Mouse (Mus musculus): ENCODE data around the gene Hoxc13. TPM values are rescaled to one million over a fixed set of nuclear protein-coding genes. Genes with fewer than 3 reads are reported as not detected.

The Hoxc13 gene
- total RNA-seq, 2 experiments from 2014 or later = not detected

DNA sequence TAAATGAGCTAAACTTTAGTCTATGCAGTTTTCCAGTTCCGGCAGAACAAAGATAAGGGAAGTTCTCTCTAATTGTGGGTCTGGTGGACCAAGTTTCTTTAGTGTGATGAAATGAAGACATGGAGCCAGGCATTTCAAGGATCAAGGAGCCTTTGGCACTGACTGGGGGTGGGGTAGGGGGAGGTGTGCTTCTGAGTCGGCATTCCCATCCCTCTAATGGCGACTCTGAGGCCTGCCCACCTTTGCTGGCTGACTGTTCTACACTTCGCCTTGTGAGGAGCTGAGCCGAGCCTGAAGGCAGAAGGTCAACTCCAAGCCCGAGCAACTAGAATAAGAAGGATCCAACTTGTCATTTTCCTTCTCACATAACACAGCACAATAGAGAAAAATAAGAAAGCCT, 40.8 kb downstream of the Hoxc13 start:
- DNase-seq = peak in 1 of 2 experiments; percentile 51

DNA sequence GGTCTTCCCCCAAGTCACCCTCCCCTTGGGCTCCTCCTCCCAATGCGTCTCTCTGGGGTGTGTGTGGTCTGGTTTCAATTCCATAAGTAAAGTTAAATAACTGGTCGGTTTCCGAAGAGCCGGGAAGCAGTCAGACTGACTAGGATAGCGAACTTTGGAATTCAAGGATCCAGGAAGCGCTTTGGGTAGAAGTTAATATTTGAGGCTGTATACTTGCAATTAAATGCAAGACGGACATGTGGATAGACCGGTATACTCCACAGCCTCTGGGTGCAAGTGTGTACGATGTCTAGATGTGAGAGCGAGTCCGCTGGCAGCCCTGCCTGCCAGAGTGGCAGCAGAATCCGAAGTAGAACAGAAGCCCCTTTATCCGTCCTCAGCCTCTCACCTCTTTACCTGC, 41.6 kb downstream of the Hoxc13 start:
- intact Hi-C loops (cut with DNase I) = loop anchor here (2.0 kb wide), 1 partner anchor 14 kb away; the partner anchor contains the start of gene Hoxc9
- peak in 1 of 2 experiments; percentile 56 for DNase-seq

More for the DNA sequence above, 40.8 kb downstream of the Hoxc13 start:
- intact Hi-C loops (cut with DNase I) = loop anchor here (2.0 kb wide), 1 partner anchor 15 kb away; the partner anchor contains the start of gene Hoxc9

DNA sequence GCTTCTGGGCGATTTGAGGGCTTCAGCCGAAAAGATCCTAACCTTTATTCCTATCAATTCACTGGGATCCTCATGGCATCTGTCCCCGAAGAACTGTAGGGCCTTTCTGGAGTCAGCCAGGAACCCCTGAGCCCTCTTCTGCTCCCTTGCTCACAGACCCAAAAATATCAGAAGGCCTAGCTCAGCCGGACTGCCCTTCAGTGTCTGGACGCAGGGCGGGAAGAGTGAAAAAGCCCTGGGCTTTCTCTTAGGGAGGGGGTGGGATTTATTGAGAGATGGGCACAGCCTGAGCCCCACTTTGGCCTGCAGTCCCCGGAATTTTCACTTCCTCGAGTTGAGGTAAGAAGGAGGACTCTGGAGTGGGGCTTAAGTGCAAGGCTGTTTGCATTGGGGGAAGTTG, 42.4 kb downstream of the Hoxc13 start:
- peak in 1 of 2 experiments; percentile 50 for DNase-seq
- intact Hi-C loops (cut with DNase I) = loop anchor here (2.0 kb wide), 1 partner anchor 14 kb away; the partner anchor contains the start of gene Hoxc9

DNA sequence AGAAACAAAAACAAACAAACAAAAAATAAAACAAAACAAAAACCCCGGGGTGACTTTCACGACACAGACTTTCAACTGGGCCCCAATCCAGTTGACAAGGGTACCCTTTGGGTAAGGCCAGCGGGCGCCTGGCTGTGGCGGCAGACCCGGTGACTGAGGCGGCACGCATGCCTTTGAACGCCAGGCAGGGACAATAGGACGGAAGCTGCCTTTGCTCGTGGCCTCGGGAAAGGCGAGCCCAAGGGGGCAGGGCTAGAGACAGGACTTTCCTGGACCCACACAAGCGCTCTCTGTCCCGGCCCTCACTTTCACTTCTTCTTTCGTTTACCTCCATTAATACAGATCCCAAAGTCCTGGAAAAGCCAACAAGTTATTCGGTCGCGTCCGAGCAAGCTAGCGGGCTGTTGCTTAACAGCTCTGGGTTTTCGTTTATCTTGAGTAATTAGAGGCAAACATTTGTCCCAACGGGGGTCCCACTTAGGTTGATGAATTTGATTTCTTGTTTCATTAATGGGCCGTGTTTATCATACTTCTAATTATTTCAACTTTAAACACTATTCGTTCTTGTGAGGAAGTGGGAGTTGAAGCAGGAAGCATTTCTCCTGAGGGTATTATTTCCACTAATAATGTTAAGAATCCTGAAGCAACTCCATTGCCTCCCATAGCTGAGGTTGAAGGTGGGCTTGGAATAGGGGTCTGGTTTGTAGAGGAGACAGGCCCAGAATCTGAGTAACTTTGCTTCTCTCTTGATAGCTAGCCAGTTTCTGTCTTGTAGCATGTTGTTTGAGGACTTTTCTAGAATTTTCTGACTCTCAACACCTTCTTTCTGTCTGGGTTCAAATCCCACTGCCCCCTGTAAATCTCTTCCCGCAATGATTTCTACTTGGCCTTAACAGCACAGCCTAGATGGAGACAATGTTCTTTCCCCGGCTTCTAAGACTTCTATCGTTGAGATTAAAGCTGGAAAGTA, 43.1 kb downstream of the Hoxc13 start:
- intact Hi-C loops (cut with DNase I) = loop anchor here (2.0 kb wide), 2 partner anchors 13 to 343 kb away; partner anchors contain the start of gene Hoxc9

DNA sequence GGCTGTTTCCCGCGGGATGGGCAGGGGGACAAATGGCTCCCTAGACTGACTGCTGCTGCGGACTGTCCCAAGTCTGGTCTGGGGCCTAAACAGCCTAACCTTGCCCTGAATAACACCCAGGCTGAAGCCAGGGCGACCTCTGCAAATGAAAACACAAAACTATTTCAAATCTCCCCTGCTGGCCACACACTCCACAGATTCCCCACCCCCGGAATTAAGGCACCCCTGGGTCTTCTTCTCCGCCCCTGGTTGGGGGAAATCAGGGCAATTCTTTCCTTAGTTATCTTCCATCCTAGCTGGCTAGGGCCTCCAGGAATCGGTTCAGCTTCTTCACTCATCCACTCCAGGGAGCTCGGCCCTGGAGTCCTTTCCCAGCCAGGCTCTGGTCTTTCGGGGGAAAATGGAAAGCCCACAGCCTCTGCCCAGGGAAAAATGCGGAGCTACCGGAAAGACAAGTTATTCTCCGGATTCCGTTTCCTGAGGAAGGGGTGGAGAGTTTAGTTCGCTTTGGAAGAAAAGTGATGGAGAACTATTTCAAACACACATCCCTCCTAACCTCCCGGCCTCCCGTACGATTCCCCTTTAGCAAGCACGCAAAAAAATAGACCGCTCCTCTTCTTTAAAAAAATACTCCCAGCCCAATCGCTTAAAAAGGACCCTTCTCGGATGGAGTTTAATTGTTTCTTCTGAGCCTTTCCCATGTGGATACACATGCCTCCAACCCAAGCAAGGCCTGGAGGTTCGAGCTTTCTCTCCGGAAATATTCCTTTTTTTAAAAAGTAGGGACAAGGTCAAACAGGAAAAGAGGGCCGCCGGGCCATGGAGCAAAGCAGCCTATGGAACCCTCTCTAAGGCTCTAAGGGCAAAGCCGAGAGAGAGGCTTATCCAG, 44.3 kb downstream of the Hoxc13 start:
- peak in 1 of 2 experiments; percentile 56 for DNase-seq
- intact Hi-C loops (cut with DNase I) = loop anchor here (2.0 to 5.0 kb wide), 2 partner anchors 217 to 342 kb away; no protein-coding TSS in a partner anchor

More for the DNA sequence above, 43.1 kb downstream of the Hoxc13 start:
- DNase-seq = peak; percentile 70 to 74

DNA sequence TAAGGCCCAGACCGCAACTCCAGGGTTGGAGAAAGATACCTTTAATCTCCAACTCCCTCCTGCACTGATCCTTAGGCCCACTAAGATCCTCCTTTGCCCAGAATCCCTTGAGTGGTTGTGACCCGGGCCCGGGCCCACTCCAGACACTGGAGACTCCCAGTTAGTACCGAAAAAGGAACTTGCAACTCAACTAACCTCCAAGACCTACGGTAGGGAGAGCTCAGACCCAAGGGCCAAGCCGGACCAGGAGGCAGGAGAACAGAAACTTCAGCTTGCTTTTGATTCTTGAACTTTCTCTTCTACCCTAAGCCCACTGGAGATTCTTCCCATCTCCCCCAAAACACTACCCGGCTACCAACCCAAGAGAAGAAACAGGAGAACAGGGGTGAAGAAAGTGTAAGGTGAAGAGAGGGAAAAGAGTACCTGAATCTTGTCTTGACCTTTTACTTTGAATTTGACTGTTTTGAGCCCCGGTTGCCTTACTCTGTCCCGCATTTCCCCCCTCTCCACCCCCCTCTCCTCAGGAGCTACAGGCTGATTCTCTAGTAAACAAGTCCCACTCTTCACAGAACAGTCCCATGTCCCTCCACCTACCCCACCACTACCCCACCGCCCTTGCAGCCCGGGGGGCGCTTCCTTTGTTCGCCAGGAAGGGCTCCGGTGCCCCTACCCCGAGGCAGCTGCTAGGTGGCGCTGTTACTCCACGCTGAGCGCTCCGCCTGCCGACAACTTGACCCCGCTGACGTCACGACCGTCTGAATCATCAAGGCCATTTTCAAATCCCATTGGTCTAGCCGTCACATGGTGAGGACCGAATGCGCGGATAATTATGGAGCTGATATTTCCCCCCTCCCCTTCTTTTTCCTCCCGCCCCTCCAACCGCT, 45.2 kb downstream of the Hoxc13 start:
- peak; percentile 91 to 96 for DNase-seq
- intact Hi-C loops (cut with DNase I) = loop anchor here (2.0 to 5.0 kb wide), 2 partner anchors 216 to 341 kb away; no protein-coding TSS in a partner anchor

DNA sequence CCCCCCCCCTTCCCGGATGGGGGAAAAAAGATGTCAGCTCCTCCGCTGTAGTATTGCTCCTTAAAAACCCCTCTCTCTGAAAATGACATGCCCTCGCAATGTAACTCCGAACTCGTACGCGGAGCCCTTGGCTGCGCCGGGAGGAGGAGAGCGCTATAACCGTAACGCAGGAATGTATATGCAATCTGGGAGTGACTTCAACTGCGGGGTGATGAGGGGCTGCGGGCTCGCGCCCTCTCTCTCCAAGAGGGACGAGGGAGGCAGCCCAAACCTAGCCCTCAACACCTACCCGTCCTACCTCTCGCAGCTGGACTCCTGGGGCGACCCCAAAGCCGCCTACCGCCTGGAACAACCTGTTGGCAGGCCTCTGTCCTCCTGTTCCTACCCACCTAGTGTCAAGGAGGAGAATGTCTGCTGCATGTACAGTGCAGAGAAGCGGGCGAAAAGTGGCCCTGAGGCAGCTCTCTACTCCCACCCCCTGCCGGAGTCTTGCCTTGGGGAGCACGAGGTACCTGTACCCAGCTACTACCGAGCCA, 45.9 kb downstream of the Hoxc13 start, which contains the start of gene Hoxc10:
Gene Hoxc10, plus strand, starts transcription at position 21 of the 536 bp plus-strand sequence.
- intact Hi-C loops (cut with DNase I) = loop anchor here (5.0 kb wide), 1 partner anchor 215 kb away; no protein-coding TSS in a partner anchor
- peak in 1 of 2 experiments; percentile 61 for DNase-seq

DNA sequence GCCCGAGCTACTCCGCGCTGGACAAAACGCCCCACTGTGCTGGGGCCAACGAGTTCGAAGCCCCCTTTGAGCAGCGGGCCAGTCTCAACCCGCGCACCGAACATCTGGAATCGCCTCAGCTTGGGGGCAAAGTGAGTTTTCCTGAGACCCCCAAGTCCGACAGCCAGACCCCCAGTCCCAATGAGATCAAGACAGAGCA, 46.3 kb downstream of the Hoxc13 start, which contains the start of gene Hoxc5:
Gene Hoxc5, plus strand, starts transcription at position 132 of the 199 bp plus-strand sequence.
- intact Hi-C loops (cut with DNase I) = loop anchor here (5.0 kb wide), 1 partner anchor 215 kb away; no protein-coding TSS in a partner anchor
- DNase-seq = no peak

DNA sequence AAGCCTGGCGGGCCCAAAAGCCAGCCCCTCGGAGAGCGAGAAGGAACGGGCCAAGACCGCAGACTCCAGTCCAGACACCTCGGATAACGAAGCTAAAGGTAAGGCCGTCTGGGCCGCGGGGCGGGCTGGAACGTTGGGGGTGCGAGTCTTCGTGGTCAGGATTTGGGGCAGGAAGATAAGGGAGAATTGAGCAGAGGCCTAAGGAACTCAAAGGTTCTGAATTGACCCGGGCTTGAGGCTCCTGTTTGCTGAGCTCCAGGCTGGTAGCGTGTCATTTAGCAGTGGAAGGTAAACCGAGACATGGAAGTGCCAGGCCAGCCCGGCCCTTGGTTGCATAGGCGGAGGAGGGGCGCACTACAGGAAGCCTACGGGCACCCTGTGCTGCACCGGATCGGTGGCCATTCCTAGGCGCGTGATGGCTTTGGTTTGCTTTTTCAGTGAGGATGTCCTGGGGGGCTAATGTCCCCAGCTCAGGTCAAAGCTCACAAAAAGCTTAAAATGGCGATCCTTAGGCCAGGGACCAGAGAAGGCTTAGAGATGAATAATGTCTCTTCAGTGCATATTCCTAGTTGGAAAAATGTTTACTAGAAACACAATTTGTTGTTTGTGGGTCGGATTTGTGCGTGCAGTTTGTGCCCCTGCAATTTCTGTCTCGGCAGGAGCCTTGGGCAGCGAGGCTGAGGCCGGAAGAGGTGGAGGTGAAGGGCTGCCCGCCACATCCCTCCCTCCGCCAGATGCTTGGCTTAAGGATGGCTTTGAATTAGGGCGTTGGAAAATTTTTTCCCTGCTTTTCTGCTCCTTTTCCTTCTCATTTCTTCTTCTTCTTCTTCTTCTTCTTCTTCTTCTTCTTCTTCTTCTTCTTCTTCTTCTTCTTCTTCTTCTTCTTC, 46.9 kb downstream of the Hoxc13 start:
- intact Hi-C loops (cut with DNase I) = loop anchor here (5.0 kb wide), 1 partner anchor 215 kb away; no protein-coding TSS in a partner anchor
- no peak for DNase-seq

DNA sequence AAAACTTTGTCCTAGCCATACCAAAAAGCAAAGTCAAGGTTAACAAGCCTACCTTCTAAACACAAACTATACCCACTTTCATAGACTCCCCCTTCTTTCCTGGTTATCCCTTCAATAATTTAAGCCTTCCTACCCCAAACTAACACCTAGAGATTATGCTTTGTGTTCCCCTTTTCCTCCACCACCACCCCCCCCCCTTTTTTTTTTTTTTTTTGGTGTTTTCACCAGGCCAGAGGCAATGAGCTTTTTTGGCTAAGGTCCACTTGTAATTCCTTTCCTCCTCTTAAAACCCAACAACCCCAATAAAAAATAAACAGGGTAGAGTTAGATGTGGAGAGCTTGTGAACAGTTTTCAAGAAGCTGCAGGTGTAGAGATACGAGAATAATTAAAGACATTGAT, 48.4 kb downstream of the Hoxc13 start:
- intact Hi-C loops (cut with DNase I) = loop anchor here (5.0 kb wide), 1 partner anchor 213 kb away; no protein-coding TSS in a partner anchor
- DNase-seq = no peak

DNA sequence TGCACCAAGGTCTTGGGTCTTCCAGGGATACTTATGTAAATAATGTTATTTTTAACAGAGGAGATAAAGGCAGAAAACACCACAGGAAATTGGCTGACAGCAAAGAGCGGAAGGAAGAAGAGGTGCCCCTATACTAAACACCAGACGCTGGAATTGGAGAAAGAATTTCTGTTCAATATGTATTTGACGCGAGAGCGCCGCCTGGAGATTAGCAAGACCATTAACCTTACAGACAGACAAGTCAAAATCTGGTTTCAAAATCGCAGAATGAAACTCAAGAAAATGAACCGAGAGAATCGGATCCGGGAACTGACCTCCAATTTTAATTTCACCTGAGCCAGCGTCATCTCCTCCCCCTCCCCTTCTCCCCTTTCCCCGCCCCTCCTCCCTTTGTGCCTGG, 49.8 kb downstream of the Hoxc13 start:
- no peak for DNase-seq
- intact Hi-C loops (cut with DNase I) = no loop called here

DNA sequence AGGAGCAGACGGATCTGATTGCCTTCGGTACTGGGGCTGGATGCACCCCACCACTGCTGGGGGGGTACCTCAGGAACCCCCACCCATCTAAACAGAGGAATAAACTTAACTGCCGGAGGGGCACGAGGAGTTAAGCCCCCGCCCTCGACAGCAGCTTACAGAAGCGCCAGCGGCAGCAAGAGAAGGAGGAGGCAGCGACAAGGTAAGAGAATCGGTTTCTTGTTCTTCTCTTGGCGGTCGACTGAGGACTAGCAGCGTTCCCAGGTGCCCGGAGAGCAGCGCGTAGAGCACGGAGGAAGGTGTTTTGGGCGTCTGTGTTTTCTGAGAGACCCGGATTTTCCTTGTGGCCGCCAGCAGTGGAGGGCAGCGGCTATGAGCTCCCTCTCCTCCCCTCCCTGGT, 51.4 kb downstream of the Hoxc13 start:
- DNase-seq = no peak
- intact Hi-C loops (cut with DNase I) = no loop called here

DNA sequence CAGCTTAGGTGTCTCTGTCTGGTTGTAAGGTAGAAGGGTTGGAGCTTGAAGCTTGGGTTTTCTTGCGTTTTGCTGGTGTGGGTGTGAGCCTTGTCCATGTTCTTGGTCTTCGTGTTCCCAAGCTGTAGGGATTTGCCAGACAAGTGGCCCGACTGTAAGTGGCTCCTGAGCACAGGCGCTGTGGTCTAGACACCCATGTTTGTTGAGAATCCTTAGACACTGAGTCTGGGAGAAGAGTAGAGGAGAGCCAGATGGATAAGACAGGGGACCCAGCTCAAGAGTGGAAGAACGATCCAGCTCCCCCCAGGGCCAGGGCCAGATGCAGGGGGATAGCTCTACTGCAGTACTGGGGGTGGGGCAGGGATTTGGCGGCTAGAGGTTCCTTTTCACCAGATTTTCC, 51.9 kb downstream of the Hoxc13 start:
- no peak for DNase-seq
- intact Hi-C loops (cut with DNase I) = no loop called here

DNA sequence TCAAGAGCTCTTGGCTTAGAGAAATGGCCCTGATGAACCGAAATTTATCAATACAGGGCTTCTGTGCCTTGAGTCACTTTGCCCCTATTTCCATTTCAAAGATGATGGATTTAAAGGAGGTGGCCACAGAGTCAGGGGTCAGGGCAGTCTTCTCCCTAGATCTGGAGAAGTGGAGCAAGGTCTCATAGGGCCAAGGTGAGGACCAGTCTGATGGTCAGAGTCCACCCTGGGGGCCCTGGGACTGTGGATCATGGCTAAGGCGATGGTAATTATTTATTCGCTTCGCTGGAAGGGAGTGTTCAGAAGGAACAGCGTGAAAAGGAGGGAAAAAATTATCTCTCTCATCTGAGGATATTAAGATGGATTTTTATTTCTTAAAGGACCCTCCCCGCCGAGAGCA, 54.1 kb downstream of the Hoxc13 start:
- intact Hi-C loops (cut with DNase I) = no loop called here
- DNase-seq = no peak

DNA sequence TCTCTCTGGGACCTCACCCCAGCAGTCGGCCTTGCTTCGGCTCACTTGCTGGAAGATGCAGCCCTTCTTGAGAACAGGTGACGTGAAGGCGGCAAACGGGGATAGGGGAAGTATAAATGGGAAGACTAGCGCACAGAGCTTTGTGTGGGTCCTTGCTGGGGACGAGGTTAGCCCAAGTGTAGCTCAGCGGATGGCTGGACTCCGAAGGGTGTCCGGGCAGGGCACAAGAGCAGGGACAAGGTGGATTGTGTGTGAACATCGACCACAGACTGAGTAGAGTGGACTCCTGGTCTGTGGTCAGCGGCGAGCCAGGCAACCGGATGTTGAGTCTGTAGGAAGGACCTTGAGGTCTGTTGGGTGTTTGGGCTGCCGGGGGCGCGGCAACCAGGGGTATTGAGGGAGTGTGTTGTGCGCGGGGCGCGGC, 54.8 kb downstream of the Hoxc13 start:
- DNase-seq = peak in 1 of 2 experiments; percentile 50
- intact Hi-C loops (cut with DNase I) = loop anchor here (2.0 kb wide), 1 partner anchor 13 kb away; no protein-coding TSS in a partner anchor

DNA sequence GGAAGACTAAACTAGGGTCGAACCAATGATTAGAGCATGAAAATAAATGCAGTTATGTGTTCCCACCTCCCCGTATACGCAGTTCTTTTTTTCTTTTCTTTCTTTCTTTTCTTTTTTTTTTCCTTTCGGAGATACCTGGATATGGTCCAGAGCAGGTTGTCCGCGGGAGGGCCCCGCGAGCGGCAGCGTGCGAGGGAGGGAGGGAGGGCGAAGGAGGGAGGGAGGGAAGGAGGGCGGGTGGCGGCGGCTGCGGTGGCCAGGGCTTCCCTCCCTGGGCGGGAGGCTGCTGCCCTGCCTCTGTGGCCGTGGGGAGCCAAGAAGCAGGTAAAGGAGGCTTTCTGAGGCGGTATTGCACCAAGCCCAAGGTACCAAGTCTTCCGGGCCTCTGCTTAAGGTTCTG, 55.3 kb downstream of the Hoxc13 start, which contains the start of gene Hoxc9:
Gene Hoxc9, plus strand, starts transcription at position 269 of the 400 bp plus-strand sequence.
- intact Hi-C loops (cut with DNase I) = loop anchor here (2.0 kb wide), 1 partner anchor 13 kb away; no protein-coding TSS in a partner anchor
- DNase-seq = peak in 1 of 2 experiments; percentile 42

DNA sequence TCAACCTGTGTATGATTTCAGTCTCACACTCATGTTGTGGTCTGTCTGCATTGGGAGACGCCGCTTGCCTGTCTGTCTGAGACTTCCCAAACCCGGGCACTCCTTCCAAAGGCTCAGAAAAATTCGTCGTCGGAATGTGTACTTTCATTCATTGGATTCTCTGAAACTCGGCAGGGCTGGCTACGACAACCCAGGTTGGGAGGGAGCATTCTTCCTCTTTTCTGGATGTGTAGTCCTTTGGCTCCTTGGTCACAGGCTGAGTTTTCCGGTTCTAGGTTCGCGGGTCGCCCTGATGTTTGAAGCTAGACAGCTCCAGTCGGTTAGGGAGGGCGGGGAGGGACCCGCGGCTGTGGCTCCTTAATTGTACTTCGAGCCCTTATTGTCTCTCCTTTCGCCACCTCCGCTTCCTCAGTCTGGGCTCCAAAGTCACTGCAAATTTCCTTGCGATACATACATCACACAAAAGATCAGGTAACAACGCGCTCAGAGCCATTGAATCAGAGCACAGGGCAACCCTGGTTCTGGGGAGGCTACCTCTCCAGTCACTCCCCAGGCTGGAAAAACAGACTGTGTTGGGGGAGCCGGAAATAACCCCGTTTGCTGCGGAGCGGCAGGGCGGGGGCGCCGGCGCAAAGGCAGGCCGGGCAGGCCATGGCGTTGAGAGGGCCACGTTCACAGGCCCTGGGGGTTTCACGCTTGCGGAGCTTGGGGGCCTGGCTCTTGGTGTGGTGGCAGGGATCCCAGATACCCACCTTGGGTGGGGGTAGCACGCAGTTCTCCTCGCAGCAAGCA, 55.9 kb downstream of the Hoxc13 start:
- intact Hi-C loops (cut with DNase I) = loop anchor here (2.0 kb wide), 1 partner anchor 14 kb away; no protein-coding TSS in a partner anchor
- peak in 1 of 2 experiments; percentile 47 for DNase-seq
